Mouse (Mus musculus) spleen, adult 2 months (tissue): ENCODE measurements at regions not wholly inside any gene's neighbourhood (a gene's known extent, or its start where the extent isn't known, plus 50 kb on each side); places are given as distances from the start of the nearest gene placed in this dataset.

ENCODE experiments used
- CTCF ChIP-seq: fragments of 200-500 bp; IDR thresholded peaks from 2 replicates; pipeline ENCODE4 v1.5.1; 2011; ENCODE audit warnings: mild to moderate bottlenecking, inconsistent platforms; ENCODE audit not compliant: insufficient read depth, insufficient read length, insufficient replicate concordance; ENCODE audit errors: extremely low read depth
- POLR2A ChIP-seq: fragments of 200-500 bp; IDR thresholded peaks from 2 replicates; pipeline ENCODE4 v1.6.1; 2011; ENCODE audit warnings: low read depth, low read length, inconsistent platforms

- no peak for TF ChIP-seq CTCF
- no peak for TF ChIP-seq POLR2A
These were observed 113.7 kb upstream of the Egfr start for GRCm38 (mm10) chr11:16638349-16638748.
